Mouse (Mus musculus) kidney, embryonic 16.5 days (tissue): Measurements from ENCODE around the gene Sclt1. TPM values are rescaled to one million over a fixed set of nuclear protein-coding genes. Genes with fewer than 3 reads are reported as not detected.
A peak's percentile ranks its signal among the peaks of the same experiment; 100 is the strongest.

ENCODE experiments used
- ATAC-seq: fragments of 200-750 bp; cut with Nextera tagmentation; 2 replicates; pipeline ENCODE4 v1.8.0; 2017; ENCODE audit warnings: moderate TSS enrichment; ENCODE audit not compliant: low FRiP score, low TSS enrichment
- H3K27ac ChIP-seq: fragments of 300-500 bp; sonication (generic); 2 replicates; pipeline ENCODE4 v1.5.1; 2014; ENCODE audit warnings: low read length
- H3K27me3 ChIP-seq: fragments of 300-500 bp; sonication (generic); 2 replicates; pipeline ENCODE4 v1.6.1; 2014; ENCODE audit warnings: low read length, control low read depth, mixed read lengths; ENCODE audit not compliant: insufficient read depth
- H3K36me3 ChIP-seq: fragments of 300-500 bp; sonication (generic); 2 replicates; pipeline ENCODE4 v1.6.1; 2014; ENCODE audit warnings: low read length, control low read depth, mixed read lengths; ENCODE audit not compliant: insufficient read depth
- H3K4me1 ChIP-seq: fragments of 300-500 bp; sonication (generic); 2 replicates; pipeline ENCODE4 v1.6.1; 2014; ENCODE audit warnings: low read length, control low read depth, mixed read lengths; ENCODE audit not compliant: insufficient read depth
- H3K4me2 ChIP-seq: fragments of 300-500 bp; sonication (generic); replicated peaks from 2 replicates; pipeline ENCODE4 v1.6.1; 2014; ENCODE audit warnings: low read depth, low read length
- H3K4me3 ChIP-seq: fragments of 300-500 bp; sonication (generic); 2 replicates; pipeline ENCODE4 v1.5.1; 2014; ENCODE audit warnings: mild to moderate bottlenecking, low read length
- H3K9ac ChIP-seq: fragments of 300-500 bp; sonication (generic); replicated peaks from 2 replicates; pipeline ENCODE4 v1.6.1; 2014; ENCODE audit warnings: low read length
- H3K9me3 ChIP-seq: fragments of 300-500 bp; sonication (generic); 2 replicates; pipeline ENCODE4 v1.6.1; 2016; ENCODE audit warnings: low read length, control low read depth
- WGBS: fragments of 180-500 bp; shearing (Covaris S2); extraction: QIAGEN DNeasy Blood & Tissue Kit; methylation state at CpG from one replicate; pipeline ENCODE4 v1.1.7; 2014; 5-methylcytosine and 5-hydroxymethylcytosine counted together
- polyA plus RNA-seq: library from polyadenylated mRNA; unstranded; fragments of >200 nt; fragmentation: Nextera tagmentation; extraction: Ambion mirVana; gene quantifications from 2 replicates; pipeline ENCODE4 v1.2.1, GENCODE M21; 2015

The Sclt1 gene
- polyA plus RNA-seq, 1 experiment from 2014 or later: 18.3 TPM

GRCm38 (mm10) chr3:41581436-41581835, 160.9 kb downstream of the Sclt1 start:
- Histone ChIP-seq H3K4me2 (peak overlapping the region; percentile 45), H3K4me3 (peak overlapping the region; percentile 12)
- 38% methylated on average over 8 of the region's 8 CpGs for WGBS

GRCm38 (mm10) chr3:41580401-41581323, 161.7 kb downstream of the Sclt1 start:
- peak; percentile 77 for ATAC-seq
- H3K27me3 ChIP-seq: no peaks in the 10 kb centered on the region
- WGBS: 42% methylated on average over 14 of the region's 14 CpGs
- H3K4me2 ChIP-seq: peak overlapping the region; percentile 45
- H3K36me3 ChIP-seq: no peaks in the 10 kb centered on the region
- peaks cover 67% of the 10 kb centered on the region for H3K4me1 ChIP-seq
- peak overlapping the region; percentile 12 for H3K4me3 ChIP-seq
- H3K27ac ChIP-seq: peak overlapping the region; percentile 90
- no peaks in the 10 kb centered on the region for H3K9me3 ChIP-seq
- H3K9ac ChIP-seq: no peak overlapping the region; the same call in 1 of the 2 replicates

More at GRCm38 (mm10) chr3:41581436-41581835, 160.9 kb downstream of the Sclt1 start:
- Histone ChIP-seq H3K9ac (no peak overlapping the region; the same call in 1 of the 2 replicates), H3K36me3 (no peaks in the 10 kb centered on the region), H3K4me1 (peaks cover 61% of the 10 kb centered on the region), H3K27ac (peak overlapping the region; percentile 90), H3K27me3 (no peaks in the 10 kb centered on the region), H3K9me3 (no peaks in the 10 kb centered on the region)
- ATAC-seq: peak; percentile 83

GRCm38 (mm10) chr3:41579873-41580272, 162.4 kb downstream of the Sclt1 start:
- Histone ChIP-seq H3K9me3 (no peaks in the 10 kb centered on the region), H3K4me3 (no peak overlapping the region), H3K27me3 (no peaks in the 10 kb centered on the region), H3K4me2 (no peak overlapping the region), H3K4me1 (peaks cover 75% of the 10 kb centered on the region), H3K27ac (peak overlapping the region; percentile 65; the same call in 1 of the 2 replicates), H3K9ac (no peak overlapping the region), H3K36me3 (no peaks in the 10 kb centered on the region)
- ATAC-seq: no peak
- 46% methylated on average over 4 of the region's 4 CpGs for WGBS

GRCm38 (mm10) chr3:41577240-41577639, 165.1 kb downstream of the Sclt1 start:
- H3K4me1 ChIP-seq: peaks cover 91% of the 10 kb centered on the region

More at GRCm38 (mm10) chr3:41577240-41577639, 165.1 kb downstream of the Sclt1 start:
- H3K4me2 ChIP-seq: no peak overlapping the region
- no peaks in the 10 kb centered on the region for H3K27me3 ChIP-seq
- H3K9ac ChIP-seq: no peak overlapping the region
- no peaks in the 10 kb centered on the region for H3K9me3 ChIP-seq
- H3K4me3 ChIP-seq: no peak overlapping the region
- no peak overlapping the region for H3K27ac ChIP-seq
- ATAC-seq: no peak
- H3K36me3 ChIP-seq: no peaks in the 10 kb centered on the region
- 64% methylated on average over 2 of the region's 2 CpGs for WGBS

Other genes starting within 250 kb of the Sclt1 start
- 21.2 TPM in 2 replicates for gene Jade1, start 186.8 kb downstream of the Sclt1 start, polyA plus RNA-seq
- gene D3Ertd751e, start 97 bp upstream of the Sclt1 start, polyA plus RNA-seq: 15.5 and 19.2 TPM in 2 replicates